Mouse (Mus musculus): ENCODE data around the gene Fstl1. TPM values are rescaled to one million over a fixed set of nuclear protein-coding genes. Genes with fewer than 3 reads are reported as not detected.

The Fstl1 gene
- polyA plus RNA-seq (2014; fragmentation: Nextera tagmentation; extraction: Ambion mirVana) = 231 and 271 TPM in 2 replicates

DNA sequence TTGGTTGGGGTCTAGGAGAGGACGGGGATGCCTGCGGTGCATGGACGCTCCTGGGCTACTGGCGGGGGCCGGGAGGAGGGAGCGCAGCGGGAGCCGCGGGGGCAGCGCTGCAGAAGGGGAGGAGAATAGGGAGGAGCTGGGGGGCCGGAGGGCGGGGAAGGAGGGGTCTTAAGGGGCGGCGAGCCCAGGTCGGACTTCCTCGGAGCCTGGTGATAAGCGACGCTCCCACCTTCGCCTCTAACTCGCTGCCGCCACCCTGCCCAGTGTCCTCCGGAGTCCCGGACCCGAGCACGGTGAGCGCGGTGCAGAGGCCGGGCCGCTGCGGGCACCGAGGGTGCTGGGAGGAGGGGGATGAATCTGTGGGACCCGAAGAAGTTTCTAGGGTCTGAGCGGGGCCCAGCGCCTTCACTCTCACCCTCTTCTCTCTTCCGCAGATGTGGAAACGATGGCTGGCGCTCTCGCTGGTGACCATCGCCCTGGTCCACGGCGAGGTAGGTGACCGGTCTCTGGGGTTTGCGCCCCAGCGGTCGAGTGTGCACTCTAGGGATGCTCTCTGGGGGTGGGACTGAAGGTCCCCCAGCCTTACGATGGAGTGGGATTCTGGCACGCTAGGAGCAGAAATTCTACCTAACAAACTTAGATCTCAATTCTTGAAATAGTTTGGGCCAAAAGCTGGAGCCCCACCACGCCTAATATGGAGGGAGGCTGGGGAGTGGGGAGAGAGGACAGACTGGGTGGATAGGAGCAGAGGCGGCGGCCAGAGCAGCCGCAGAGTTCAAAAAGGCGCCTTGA, at the start of gene Fstl1:
Fstl1 (plus strand) TSS at position 14 of the 792 bp plus-strand sequence.
- ATAC-seq (ENCODE audit: low FRiP score) (peak; percentile 85), DNase-seq (ENCODE audit: low spot score) (peak; percentile 80)
- H3K4me3 ChIP-seq (ENCODE audit: low read depth, low read length) = peak within 1 kb of the TSS; percentile 70
- no peaks in the 10 kb centered on the region for H3K36me3 ChIP-seq (ENCODE audit: control insufficient read depth, insufficient read depth, low read length)
- no peaks in the 10 kb centered on the region for H3K4me1 ChIP-seq (replicated peaks; ENCODE audit: control insufficient read depth, insufficient read depth, low read length)
- H3K9me3 ChIP-seq (ENCODE audit: control insufficient read depth, low read length) = no peaks in the 10 kb centered on the region
- peak within 1 kb of the TSS; percentile 88 for H3K4me2 ChIP-seq (replicated peaks; ENCODE audit: low read depth, low read length)
- H3K9ac ChIP-seq (ENCODE audit: low read depth, low read length) = peak within 1 kb of the TSS; percentile 88
- H3K27ac ChIP-seq (ENCODE audit: low read depth, low read length) = peak within 1 kb of the TSS; percentile 42
- WGBS = under 1% methylated on average over 44 of the region's 52 CpGs
- no peaks in the 10 kb centered on the region for H3K27me3 ChIP-seq (ENCODE audit: control insufficient read depth, insufficient read depth, low read length)

DNA sequence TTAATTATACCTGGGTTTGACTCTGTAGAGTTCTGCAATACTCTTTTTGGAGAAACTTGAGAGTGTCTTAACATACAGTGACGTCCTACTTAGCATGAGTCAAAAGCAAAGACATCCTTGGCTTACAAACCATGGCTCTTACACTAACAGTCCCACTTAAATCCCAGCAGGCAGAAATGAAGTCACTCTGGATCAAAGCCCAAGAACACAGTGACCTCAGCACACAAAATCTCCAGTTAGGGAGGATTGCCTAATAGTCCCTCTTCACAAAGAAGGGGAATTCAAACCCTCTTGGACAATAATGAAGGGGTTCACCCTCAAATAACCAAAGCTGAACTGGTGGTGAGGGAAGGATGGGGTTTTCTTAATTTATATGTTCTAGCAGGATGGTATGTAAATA, 48.0 kb upstream of the Fstl1 start:
- Histone ChIP-seq H3K36me3 (ENCODE audit: control insufficient read depth, insufficient read depth, low read length) (no peaks in the 10 kb centered on the region), H3K9me3 (ENCODE audit: control insufficient read depth, low read length) (no peaks in the 10 kb centered on the region), H3K4me1 (replicated peaks; ENCODE audit: control insufficient read depth, insufficient read depth, low read length) (no peaks in the 10 kb centered on the region), H3K4me2 (replicated peaks; ENCODE audit: low read depth, low read length) (no peak overlapping the region), H3K27ac (ENCODE audit: low read depth, low read length) (no peak overlapping the region), H3K4me3 (ENCODE audit: low read depth, low read length) (no peak overlapping the region), H3K27me3 (ENCODE audit: control insufficient read depth, insufficient read depth, low read length) (no peaks in the 10 kb centered on the region), H3K9ac (ENCODE audit: low read depth, low read length) (no peak overlapping the region)
- DNase-seq (ENCODE audit: low spot score) (no peak), ATAC-seq (ENCODE audit: low FRiP score) (no peak)
- WGBS = 87% methylated on average over 1 of the region's 1 CpGs

DNA sequence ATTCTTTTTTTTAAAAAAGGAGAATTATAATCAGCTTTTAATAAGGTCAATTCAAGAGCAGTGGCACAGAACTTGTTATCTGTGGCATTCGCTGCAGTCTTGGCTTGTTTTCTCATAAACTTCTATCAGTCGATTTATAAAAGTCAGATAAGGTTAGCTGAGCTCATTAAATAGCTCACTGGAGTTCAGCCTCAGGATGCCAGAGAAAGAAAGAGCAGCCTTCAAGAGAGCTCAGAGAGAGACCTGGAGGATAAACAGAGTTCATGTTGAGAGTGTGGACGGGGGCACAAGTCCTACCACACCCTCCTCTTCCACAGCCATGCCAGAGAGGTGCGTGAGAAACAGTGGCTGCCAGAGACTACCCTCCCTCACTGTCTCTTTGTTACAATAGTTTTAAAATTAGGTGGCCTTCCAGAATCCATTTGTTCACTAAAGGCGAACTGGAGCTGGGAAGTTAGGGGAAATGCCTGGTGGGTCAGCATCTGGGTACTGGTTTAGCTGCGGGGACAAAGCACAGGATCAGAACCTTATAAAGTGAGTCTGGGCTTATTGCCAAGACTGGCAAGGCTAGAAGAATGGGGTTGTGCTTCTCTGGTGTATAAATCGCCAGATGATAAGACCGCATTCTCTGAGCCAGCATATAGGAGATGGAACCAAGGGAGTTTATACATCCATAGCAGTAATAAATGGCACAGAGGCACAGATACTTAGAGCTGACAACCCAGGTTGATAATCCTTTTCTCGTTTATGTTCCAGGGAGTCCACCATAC, 47.1 kb upstream of the Fstl1 start:
- H3K9ac ChIP-seq (ENCODE audit: low read depth, low read length) = no peak overlapping the region
- H3K4me3 ChIP-seq (ENCODE audit: low read depth, low read length) = no peak overlapping the region
- no peaks in the 10 kb centered on the region for H3K36me3 ChIP-seq (ENCODE audit: control insufficient read depth, insufficient read depth, low read length)
- H3K27me3 ChIP-seq (ENCODE audit: control insufficient read depth, insufficient read depth, low read length) = no peaks in the 10 kb centered on the region
- ATAC-seq (ENCODE audit: low FRiP score) = no peak
- DNase-seq (ENCODE audit: low spot score) = no peak
- WGBS = 85% methylated on average over 9 of the region's 9 CpGs
- no peak overlapping the region for H3K4me2 ChIP-seq (replicated peaks; ENCODE audit: low read depth, low read length)
- no peaks in the 10 kb centered on the region for H3K9me3 ChIP-seq (ENCODE audit: control insufficient read depth, low read length)
- no peaks in the 10 kb centered on the region for H3K4me1 ChIP-seq (replicated peaks; ENCODE audit: control insufficient read depth, insufficient read depth, low read length)
- H3K27ac ChIP-seq (ENCODE audit: low read depth, low read length) = no peak overlapping the region

DNA sequence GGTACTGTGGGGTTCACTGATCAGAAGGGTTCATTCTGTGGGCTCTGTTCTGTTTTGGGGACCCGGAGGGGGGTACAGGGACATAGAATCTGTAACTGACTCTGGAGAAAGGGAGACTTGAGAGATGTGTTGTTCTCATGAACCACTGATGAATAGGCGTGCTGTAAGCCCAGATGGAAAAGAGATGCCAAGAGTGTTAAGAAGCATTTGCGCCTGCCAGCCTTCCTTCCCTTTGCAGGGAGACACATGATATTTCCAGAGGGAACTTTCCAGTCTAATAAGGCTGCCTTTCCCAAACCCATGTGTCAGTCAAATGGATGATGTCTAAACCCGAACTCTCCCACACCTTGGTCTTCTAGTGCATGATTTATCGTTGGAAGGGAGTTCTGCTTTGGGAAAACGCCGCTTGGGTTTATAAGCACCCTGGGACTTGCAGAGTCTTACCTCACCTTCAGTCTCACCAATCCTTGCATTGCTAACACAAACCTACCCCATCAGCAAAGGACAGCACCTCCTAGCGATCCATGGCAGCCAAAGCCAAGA, 46.3 kb upstream of the Fstl1 start:
- no peak for ATAC-seq (ENCODE audit: low FRiP score)
- WGBS = 81% methylated on average over 8 of the region's 8 CpGs

DNA sequence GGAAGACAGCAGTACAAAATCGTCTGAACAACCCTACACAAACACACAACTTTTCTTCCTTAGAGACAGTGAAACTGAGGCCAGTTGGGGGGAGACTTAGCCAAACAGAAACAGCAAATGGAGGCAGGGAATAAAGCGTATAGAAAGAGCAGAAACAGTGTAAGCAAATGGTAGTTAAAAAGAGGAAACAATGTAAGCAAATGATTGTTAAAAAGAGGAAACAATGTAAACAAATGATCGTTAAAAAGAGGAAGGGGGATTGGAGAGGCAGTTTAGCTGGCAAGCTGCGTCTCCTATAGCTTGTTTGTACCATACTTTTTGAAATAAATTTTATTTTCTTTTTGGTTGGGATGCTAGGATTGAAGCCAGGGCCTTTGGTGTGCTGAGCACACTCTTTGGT, 45.2 kb upstream of the Fstl1 start:
- Histone ChIP-seq H3K36me3 (ENCODE audit: control insufficient read depth, insufficient read depth, low read length) (no peaks in the 10 kb centered on the region), H3K4me1 (replicated peaks; ENCODE audit: control insufficient read depth, insufficient read depth, low read length) (no peaks in the 10 kb centered on the region), H3K4me2 (replicated peaks; ENCODE audit: low read depth, low read length) (no peak overlapping the region), H3K27me3 (ENCODE audit: control insufficient read depth, insufficient read depth, low read length) (no peaks in the 10 kb centered on the region), H3K4me3 (ENCODE audit: low read depth, low read length) (no peak overlapping the region), H3K27ac (ENCODE audit: low read depth, low read length) (no peak overlapping the region), H3K9me3 (ENCODE audit: control insufficient read depth, low read length) (no peaks in the 10 kb centered on the region), H3K9ac (ENCODE audit: low read depth, low read length) (no peak overlapping the region)
- WGBS = 75% methylated on average over 4 of the region's 4 CpGs
- no peak for DNase-seq (ENCODE audit: low spot score)
- no peak for ATAC-seq (ENCODE audit: low FRiP score)

More for the DNA sequence above, 46.3 kb upstream of the Fstl1 start:
- no peak for DNase-seq (ENCODE audit: low spot score)
- Histone ChIP-seq H3K27ac (ENCODE audit: low read depth, low read length) (no peak overlapping the region), H3K4me3 (ENCODE audit: low read depth, low read length) (no peak overlapping the region), H3K9ac (ENCODE audit: low read depth, low read length) (no peak overlapping the region), H3K4me1 (replicated peaks; ENCODE audit: control insufficient read depth, insufficient read depth, low read length) (no peaks in the 10 kb centered on the region), H3K9me3 (ENCODE audit: control insufficient read depth, low read length) (no peaks in the 10 kb centered on the region), H3K36me3 (ENCODE audit: control insufficient read depth, insufficient read depth, low read length) (no peaks in the 10 kb centered on the region), H3K4me2 (replicated peaks; ENCODE audit: low read depth, low read length) (no peak overlapping the region), H3K27me3 (ENCODE audit: control insufficient read depth, insufficient read depth, low read length) (no peaks in the 10 kb centered on the region)

DNA sequence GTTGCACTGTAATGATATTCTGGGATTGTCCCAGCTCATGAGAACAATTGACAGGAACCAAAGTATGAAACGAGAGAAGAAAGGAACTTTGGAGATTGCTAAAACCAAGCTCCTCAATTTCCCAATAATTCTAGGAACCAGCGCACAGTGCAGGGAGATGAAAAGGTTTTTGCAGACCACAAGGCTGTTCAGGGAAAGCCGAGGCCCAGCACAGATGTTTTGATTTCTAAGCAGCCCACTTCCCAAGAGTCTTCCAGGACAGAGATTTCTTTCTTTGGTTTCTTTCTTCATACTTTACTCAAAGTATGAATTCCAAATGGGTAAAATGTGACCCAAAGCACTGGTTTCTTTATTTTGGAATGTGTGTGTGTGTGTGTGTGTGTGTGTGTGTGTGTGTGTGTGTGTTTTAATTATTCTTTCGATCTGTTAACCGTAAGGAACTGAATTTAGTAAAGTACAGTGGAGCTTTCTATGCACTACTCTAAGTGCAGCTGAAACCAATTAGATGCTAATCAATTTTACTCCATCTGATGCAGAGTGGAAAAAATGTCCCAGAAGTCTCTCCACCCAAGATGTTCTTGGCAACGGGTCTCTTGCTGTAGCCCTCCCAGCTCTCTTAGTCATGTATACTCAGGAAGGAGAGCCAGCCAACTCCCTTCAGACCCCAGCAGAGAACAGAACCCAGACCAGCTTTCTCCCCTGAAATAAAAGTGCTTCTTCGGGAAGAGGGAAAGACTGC, 44.5 kb upstream of the Fstl1 start:
- DNase-seq (ENCODE audit: low spot score) (no peak), ATAC-seq (ENCODE audit: low FRiP score) (no peak)
- H3K27me3 ChIP-seq (ENCODE audit: control insufficient read depth, insufficient read depth, low read length) = no peaks in the 10 kb centered on the region
- WGBS = 62% methylated on average over 7 of the region's 7 CpGs
- no peak overlapping the region for H3K27ac ChIP-seq (ENCODE audit: low read depth, low read length)
- H3K9ac ChIP-seq (ENCODE audit: low read depth, low read length) = no peak overlapping the region
- H3K4me2 ChIP-seq (replicated peaks; ENCODE audit: low read depth, low read length) = no peak overlapping the region
- no peak overlapping the region for H3K4me3 ChIP-seq (ENCODE audit: low read depth, low read length)
- H3K36me3 ChIP-seq (ENCODE audit: control insufficient read depth, insufficient read depth, low read length) = no peaks in the 10 kb centered on the region
- H3K4me1 ChIP-seq (replicated peaks; ENCODE audit: control insufficient read depth, insufficient read depth, low read length) = no peaks in the 10 kb centered on the region
- H3K9me3 ChIP-seq (ENCODE audit: control insufficient read depth, low read length) = no peaks in the 10 kb centered on the region

DNA sequence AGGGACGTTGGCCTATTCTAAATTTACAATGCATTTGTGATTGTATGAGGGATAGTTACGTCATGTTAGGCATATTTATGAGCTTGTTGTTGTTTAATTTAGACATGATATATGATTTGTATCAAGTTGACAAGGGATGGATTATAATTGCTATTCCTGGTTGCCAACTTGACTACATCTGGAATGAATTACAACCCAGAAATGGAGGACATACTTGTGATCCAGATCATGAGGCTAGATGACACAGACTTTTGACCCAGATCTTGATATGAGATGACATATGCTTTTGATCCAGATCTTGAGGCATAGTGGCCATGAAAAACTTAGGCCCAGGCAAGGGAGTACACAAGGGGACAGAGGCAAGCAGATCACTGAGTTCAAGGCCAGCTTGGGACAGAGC, 36.6 kb upstream of the Fstl1 start:
- Histone ChIP-seq H3K9me3 (ENCODE audit: control insufficient read depth, low read length) (no peaks in the 10 kb centered on the region), H3K4me2 (replicated peaks; ENCODE audit: low read depth, low read length) (no peak overlapping the region), H3K9ac (ENCODE audit: low read depth, low read length) (no peak overlapping the region), H3K27me3 (ENCODE audit: control insufficient read depth, insufficient read depth, low read length) (no peaks in the 10 kb centered on the region), H3K4me3 (ENCODE audit: low read depth, low read length) (no peak overlapping the region), H3K4me1 (replicated peaks; ENCODE audit: control insufficient read depth, insufficient read depth, low read length) (no peaks in the 10 kb centered on the region), H3K27ac (ENCODE audit: low read depth, low read length) (no peak overlapping the region), H3K36me3 (ENCODE audit: control insufficient read depth, insufficient read depth, low read length) (no peaks in the 10 kb centered on the region)
- WGBS = 89% methylated on average over 2 of the region's 2 CpGs
- DNase-seq (ENCODE audit: low spot score) (no peak), ATAC-seq (ENCODE audit: low FRiP score) (no peak)

DNA sequence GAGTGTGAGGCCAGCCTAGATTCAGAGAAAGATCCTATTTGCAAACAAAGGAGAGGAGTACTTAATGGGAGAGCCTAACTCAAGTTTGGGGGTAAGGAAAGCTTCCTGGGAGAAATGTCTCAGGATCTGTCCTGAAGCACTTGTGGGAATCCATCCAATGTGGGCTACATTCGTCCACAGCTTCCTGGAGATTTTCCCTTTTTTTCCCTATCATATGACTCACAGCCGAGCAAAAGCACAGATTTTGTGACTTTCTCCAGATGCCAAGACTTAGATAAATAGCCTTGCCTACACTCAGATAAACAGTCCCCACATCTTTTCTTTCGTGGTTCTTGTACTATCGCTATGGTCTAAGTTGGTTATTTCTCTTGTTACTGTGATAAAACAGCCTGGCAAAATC, 34.4 kb upstream of the Fstl1 start:
- DNase-seq (ENCODE audit: low spot score) (no peak), ATAC-seq (ENCODE audit: low FRiP score) (no peak)
- no peaks in the 10 kb centered on the region for H3K9me3 ChIP-seq (ENCODE audit: control insufficient read depth, low read length)
- no peak overlapping the region for H3K9ac ChIP-seq (ENCODE audit: low read depth, low read length)
- no peak overlapping the region for H3K4me3 ChIP-seq (ENCODE audit: low read depth, low read length)
- no peaks in the 10 kb centered on the region for H3K4me1 ChIP-seq (replicated peaks; ENCODE audit: control insufficient read depth, insufficient read depth, low read length)
- H3K4me2 ChIP-seq (replicated peaks; ENCODE audit: low read depth, low read length) = no peak overlapping the region
- H3K27me3 ChIP-seq (ENCODE audit: control insufficient read depth, insufficient read depth, low read length) = no peaks in the 10 kb centered on the region
- 82% methylated on average over 4 of the region's 4 CpGs for WGBS
- H3K36me3 ChIP-seq (ENCODE audit: control insufficient read depth, insufficient read depth, low read length) = no peaks in the 10 kb centered on the region
- H3K27ac ChIP-seq (ENCODE audit: low read depth, low read length) = no peak overlapping the region
